Mouse (Mus musculus) small intestine, adult 10 weeks (tissue): Measurements from ENCODE around the gene Timmdc1. TPM values are rescaled to one million over a fixed set of nuclear protein-coding genes. Genes with fewer than 3 reads are reported as not detected.

ENCODE experiments used
- polyA plus RNA-seq: library from polyadenylated mRNA; stranded (reverse); fragments of 350-450 nt; fragmentation: Illumina TruSeq; extraction: RNeasy Lipid Tissue Mini Kit (QIAGEN cat#74804); gene quantifications from one replicate; pipeline ENCODE4 v1.2.3, GENCODE M21; 2014; ENCODE audit warnings: low replicate concordance

Timmdc1 gene
- polyA plus RNA-seq: 11.7 TPM

DNA sequence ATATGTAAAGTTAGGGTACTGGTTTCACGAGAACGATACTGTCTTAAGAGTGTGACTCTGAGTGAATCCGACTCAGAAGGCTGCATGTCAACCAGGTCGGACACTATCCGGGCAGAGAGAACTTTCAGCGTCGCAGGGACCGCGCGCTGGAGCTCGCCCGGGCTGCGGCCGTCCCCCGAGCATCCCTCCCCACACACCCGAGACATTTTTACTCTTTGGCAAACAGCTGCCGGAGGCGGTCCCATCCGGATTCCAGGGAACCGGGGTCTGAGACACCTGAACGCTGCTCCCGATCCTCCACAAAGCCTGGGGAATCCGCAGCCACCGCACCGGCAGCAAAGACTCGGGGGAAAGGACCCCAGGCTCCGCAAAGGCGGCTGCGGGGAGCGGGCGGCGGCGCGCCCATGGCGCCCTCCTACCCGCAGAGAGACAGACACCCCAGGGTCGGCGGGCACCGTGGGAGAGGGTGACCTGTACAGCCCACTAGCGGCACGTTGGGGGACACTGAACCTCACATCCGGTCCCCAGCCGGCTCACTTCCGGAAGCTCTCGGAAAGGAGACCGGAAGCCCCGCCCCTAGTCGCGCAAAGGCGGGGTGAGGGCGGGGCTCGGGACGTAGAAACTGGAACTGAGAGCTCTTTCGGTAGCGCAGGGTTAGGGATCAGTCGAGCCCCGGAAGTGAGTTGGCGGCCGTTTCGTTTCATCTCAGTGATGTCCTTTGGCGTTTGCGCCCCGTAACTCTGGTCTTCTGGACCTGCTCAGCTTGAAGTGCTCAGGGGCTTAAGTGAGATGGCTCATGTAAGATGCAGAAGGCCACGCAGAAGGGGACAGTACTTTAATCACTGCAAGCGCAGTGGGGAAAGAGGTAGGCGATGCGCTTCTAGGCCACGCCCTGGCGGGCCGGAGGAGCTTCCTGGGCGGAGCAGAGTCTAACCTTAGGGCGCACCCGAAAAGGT, at the start of gene Timmdc1:
Gene Timmdc1, minus strand, starts transcription at position 535 of the 956 bp plus-strand sequence.

DNA sequence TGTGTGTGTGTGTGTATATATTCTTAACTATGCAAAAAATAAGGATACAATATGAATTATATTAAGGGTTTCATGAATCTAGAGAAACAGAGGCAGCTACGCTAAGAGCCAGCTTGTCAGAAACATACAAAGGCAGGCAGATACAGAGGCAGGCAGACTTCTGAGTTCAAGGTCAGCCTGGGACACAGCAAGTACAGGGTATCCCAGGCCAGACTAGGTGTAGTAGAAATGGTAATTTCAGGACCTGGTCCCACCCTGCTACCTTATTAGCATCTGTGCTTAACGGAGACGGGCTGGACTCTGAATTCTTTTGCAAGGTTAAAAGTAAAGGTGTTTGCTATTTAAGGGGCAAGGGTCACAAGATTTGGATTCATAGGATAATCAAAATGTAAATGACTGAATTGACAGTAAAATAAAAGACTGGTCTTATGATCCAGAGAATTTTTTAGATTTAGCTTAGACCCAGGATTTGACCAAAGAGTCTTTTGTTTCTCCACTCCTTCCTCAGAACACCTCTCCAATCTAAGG, 35.8 kb upstream of the Timmdc1 start, which contains the start of gene Tmem39a:
Gene Tmem39a, plus strand, starts transcription at position 478 of the 528 bp plus-strand sequence.

DNA sequence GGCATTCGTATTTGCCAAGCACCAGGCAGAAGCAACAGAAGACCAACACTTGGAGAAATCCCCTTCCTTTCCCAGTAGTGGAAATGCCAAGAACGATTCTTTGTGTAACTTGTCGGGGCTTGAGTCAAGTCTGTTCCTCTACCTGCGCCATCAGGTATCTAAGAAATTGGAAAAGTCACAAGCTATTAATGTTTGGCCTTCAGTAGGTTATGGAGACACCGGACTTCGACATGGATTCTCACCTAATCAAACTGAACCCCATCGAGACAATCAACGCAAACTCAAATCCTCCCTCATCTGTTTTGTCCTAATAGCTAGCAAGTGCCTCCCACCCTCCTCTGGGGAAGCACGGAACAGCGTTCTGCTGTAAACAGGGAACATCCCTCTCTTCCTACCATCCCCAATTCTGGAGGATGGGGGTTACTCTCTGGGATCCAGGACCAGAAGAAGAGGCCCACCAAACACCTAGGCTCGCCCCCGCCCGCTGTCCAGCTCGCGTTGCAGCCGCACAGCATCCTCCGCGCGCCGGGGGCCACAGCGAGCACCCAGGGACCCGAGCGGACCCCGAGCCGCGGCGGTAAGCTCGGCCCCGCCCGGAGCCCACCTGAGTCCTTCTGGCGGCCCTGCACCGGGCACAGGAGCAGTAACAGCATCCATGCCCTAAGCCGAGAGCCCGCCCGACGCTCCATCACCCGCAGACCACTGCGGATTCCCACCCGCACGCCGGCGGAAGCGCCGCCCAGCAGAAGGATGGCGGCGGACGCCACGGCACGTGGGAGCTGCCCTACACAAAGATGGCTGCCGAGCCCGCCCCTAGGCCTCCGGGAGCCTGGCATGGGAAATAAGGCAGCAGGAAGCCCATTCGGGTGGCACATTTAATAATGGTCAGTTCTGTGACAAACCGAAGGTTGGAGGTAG, 27.3 kb upstream of the Timmdc1 start, which contains the start of gene Poglut1:
Gene Poglut1, minus strand, starts transcription at position 780 of the 918 bp plus-strand sequence.

DNA sequence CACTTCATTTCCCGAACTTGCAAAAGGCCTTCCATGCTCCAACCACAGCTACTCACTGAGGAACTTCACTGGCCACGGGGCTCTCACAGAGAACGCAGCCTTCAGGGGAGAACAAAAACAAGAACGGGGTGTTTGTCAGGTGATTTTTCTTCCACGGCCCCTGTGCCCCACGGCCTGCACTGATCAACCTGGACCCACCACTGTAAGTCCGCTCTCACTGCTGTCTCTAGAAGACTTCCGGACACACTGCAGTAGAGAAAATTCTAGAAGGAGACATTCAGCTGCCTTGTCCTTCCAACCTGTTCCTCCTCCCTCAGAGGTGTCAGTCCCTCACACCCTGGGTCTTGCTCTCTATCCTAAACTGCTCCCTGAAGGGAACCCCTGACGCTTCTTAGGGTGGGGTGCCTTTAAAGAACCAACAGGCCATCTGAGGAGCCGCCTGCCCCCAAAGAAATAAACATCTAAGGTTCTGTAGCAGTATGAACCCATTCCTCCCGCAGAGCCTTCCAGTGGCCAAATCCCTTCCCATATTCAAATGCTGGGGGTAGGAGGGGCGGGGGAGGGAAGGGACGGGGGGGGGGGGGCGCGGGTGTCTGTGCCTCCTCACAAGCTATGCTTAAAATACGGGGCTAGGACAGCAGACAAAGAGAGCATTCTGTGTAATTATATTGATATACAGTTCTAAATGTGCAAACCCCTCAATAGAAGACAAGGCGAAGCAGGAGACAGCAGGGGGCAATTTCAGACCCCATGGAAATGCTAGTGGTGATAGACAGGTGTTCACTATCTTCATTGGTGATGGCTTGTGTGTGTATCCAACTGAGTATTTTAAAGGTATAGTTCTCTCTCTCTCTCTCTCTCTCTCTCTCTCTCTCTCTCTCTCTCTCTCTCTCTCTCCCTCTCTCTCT, 66.7 kb downstream of the Timmdc1 start, which contains the start of gene Cd80:
Gene Cd80, plus strand, starts transcription at position 51 of the 908 bp plus-strand sequence.

DNA sequence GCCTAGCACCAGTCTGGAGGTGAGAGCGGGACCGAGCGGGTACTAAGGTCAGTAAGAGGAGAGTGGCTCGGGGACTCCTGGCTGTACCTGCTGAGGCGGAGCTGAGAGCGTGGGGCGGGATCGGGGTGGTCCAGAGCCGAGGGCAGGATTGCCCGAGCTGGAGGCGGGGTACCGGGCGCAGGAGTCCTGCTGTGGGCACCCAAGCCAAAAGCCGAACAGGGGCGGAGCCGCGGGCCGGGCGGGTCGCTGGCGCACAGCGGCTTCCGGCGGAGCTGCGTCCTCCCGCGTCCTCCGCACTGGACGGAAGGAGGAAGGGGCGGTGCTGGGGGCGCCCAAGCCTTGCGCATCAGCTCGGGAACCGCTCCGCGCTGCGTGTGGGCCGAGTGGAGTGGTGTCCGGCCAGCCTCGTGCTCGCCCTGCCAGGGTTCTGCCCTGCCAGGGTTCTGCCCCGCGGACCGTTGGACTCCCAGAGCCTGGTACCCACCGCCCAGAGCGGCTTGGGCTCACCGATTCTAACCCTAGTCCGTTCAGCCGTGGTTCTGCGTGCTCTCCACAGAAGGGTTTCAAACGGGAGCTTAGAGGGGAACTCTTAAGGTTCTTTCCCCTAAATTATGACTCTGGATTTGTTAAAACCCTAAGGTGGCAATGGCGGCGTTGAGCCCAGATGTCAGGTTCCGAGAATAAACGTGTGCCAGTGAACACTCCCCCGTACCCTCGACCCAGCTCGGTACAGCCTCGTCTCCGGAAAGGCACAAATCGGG, 69.8 kb downstream of the Timmdc1 start, which contains the start of gene Adprh:
Gene Adprh, minus strand, starts transcription at position 262 of the 761 bp plus-strand sequence.

Other genes with a start within 250 kb of the Timmdc1 start
- 8.4 TPM for gene Nr1i2, start 227.8 kb downstream of the Timmdc1 start, polyA plus RNA-seq
- gene Maats1, start 180.5 kb downstream of the Timmdc1 start, polyA plus RNA-seq: 0.15 TPM
- gene Cox17, start 175.7 kb downstream of the Timmdc1 start, polyA plus RNA-seq: 151 TPM
- gene Gm21987, start 175.6 kb downstream of the Timmdc1 start, polyA plus RNA-seq: not detected
- gene Popdc2, start 160.5 kb downstream of the Timmdc1 start, polyA plus RNA-seq: 0.33 TPM
- 0.56 TPM for gene Pla1a, start 89.5 kb downstream of the Timmdc1 start, polyA plus RNA-seq
- gene Adprh, start 70.0 kb downstream of the Timmdc1 start, polyA plus RNA-seq: 6.9 TPM
- 2.5 TPM for gene Cd80, start 67.1 kb downstream of the Timmdc1 start, polyA plus RNA-seq
- gene Poglut1, start 27.6 kb upstream of the Timmdc1 start, polyA plus RNA-seq: 17.2 TPM
- 33.2 TPM for gene Tmem39a, start 36.0 kb upstream of the Timmdc1 start, polyA plus RNA-seq
- gene Arhgap31, start 190.6 kb upstream of the Timmdc1 start, polyA plus RNA-seq: 6.0 TPM
- gene B4galt4, start 219.6 kb upstream of the Timmdc1 start, polyA plus RNA-seq: 60.8 TPM